Mouse (Mus musculus) spleen, adult 2 months (tissue): ENCODE measurements around the gene Kifap3. TPM values are rescaled to one million over a fixed set of nuclear protein-coding genes. Genes with fewer than 3 reads are reported as not detected.

Experiments used
- DNase-seq, 2 experiments: peaks; one replicate each; pipeline versions ENCODE4 v3.0.0 to v3.0.0-alpha.2; 2012 to 2021; ENCODE audit warnings: low spot score in 2 of 2, low read depth in 1 of 2
- H3K27ac ChIP-seq: fragments of 200-500 bp; 2 replicates; pipeline ENCODE4 v1.5.1; 2012; ENCODE audit warnings: low read length, inconsistent platforms; ENCODE audit not compliant: insufficient read depth
- H3K27me3 ChIP-seq: fragments of 200-500 bp; 2 replicates; pipeline ENCODE4 v1.6.1; 2012; ENCODE audit warnings: mild to moderate bottlenecking, moderate library complexity, low read length, inconsistent platforms; ENCODE audit not compliant: control insufficient read depth, insufficient read depth
- H3K36me3 ChIP-seq: fragments of 200-500 bp; 2 replicates; pipeline ENCODE4 v1.6.1; 2012; ENCODE audit warnings: mild to moderate bottlenecking, low read length, inconsistent platforms; ENCODE audit not compliant: control insufficient read depth, insufficient read depth
- H3K4me1 ChIP-seq: fragments of 200-500 bp; 2 replicates; pipeline ENCODE4 v1.6.1; 2011; ENCODE audit warnings: inconsistent platforms; ENCODE audit not compliant: control insufficient read depth, insufficient read depth, insufficient read length
- H3K4me3 ChIP-seq: fragments of 200-500 bp; 2 replicates; pipeline ENCODE4 v1.5.1; 2011; ENCODE audit warnings: mild to moderate bottlenecking, inconsistent platforms; ENCODE audit not compliant: insufficient read depth, insufficient read length; ENCODE audit errors: extremely low read depth
- CTCF ChIP-seq: fragments of 200-500 bp; IDR thresholded peaks from 2 replicates; pipeline ENCODE4 v1.5.1; 2011; ENCODE audit warnings: mild to moderate bottlenecking, inconsistent platforms; ENCODE audit not compliant: insufficient read depth, insufficient read length, insufficient replicate concordance; ENCODE audit errors: extremely low read depth
- POLR2A ChIP-seq: fragments of 200-500 bp; IDR thresholded peaks from 2 replicates; pipeline ENCODE4 v1.6.1; 2011; ENCODE audit warnings: low read depth, low read length, inconsistent platforms
- WGBS: fragments of 180-500 bp; shearing (Covaris S2); methylation state at CpG from one replicate; pipeline ENCODE4 v1.1.7; 2018; 5-methylcytosine and 5-hydroxymethylcytosine counted together
- polyA plus RNA-seq: library from polyadenylated mRNA; depleted of rRNA; stranded (reverse); fragments of >200 nt; gene quantifications from 2 replicates; pipeline ENCODE4 v1.2.3, GENCODE M21; 2012

Gene Kifap3
- polyA plus RNA-seq, 1 experiment: 0.85 TPM

- Histone ChIP-seq H3K27me3 (no peaks in the 10 kb centered on the region), H3K36me3 (no peaks in the 10 kb centered on the region), H3K4me3 (no peak overlapping the region), H3K4me1 (no peaks in the 10 kb centered on the region), H3K27ac (no peak overlapping the region)
- DNase-seq: no peak
- WGBS: 32% methylated on average over 5 of the region's 5 CpGs
- no peak for TF ChIP-seq POLR2A
- TF ChIP-seq CTCF: no peak
These were observed 118.9 kb downstream of the Kifap3 start for GRCm38 (mm10) chr1:163898291-163898764.

GRCm38 (mm10) chr1:163899575-163899974 is 120.2 kb downstream of the Kifap3 start:
- Histone ChIP-seq H3K36me3 (no peaks in the 10 kb centered on the region), H3K4me3 (no peak overlapping the region), H3K27me3 (no peaks in the 10 kb centered on the region), H3K27ac (no peak overlapping the region), H3K4me1 (no peaks in the 10 kb centered on the region)
- TF ChIP-seq CTCF: no peak
- TF ChIP-seq POLR2A: no peak
- DNase-seq: no peak
- WGBS: 65% methylated on average over 2 of the region's 2 CpGs

- TF ChIP-seq CTCF: no peak
- 74% methylated on average over 2 of the region's 2 CpGs for WGBS
- Histone ChIP-seq H3K4me1 (no peaks in the 10 kb centered on the region), H3K4me3 (no peak overlapping the region), H3K27ac (no peak overlapping the region), H3K27me3 (no peaks in the 10 kb centered on the region), H3K36me3 (no peaks in the 10 kb centered on the region)
- no peak for DNase-seq
These were observed 120.8 kb downstream of the Kifap3 start for GRCm38 (mm10) chr1:163900168-163900567.

GRCm38 (mm10) chr1:163903411-163903810 is 124.0 kb downstream of the Kifap3 start:
- TF ChIP-seq POLR2A: no peak
- TF ChIP-seq CTCF: no peak
- 76% methylated on average over 3 of the region's 3 CpGs for WGBS

GRCm38 (mm10) chr1:163907007-163907811 is 127.8 kb downstream of the Kifap3 start:
- Histone ChIP-seq H3K4me1 (no peaks in the 10 kb centered on the region), H3K36me3 (no peaks in the 10 kb centered on the region), H3K27me3 (no peaks in the 10 kb centered on the region), H3K27ac (no peak overlapping the region), H3K4me3 (no peak overlapping the region)
- no peak for DNase-seq
- TF ChIP-seq CTCF (no peak), POLR2A (no peak)
- 86% methylated on average over 4 of the region's 4 CpGs for WGBS

More at GRCm38 (mm10) chr1:163903411-163903810, 124.0 kb downstream of the Kifap3 start:
- H3K27me3 ChIP-seq: no peaks in the 10 kb centered on the region
- H3K4me1 ChIP-seq: no peaks in the 10 kb centered on the region
- no peaks in the 10 kb centered on the region for H3K36me3 ChIP-seq
- no peak overlapping the region for H3K27ac ChIP-seq
- DNase-seq: no peak
- H3K4me3 ChIP-seq: no peak overlapping the region

- no peak for TF ChIP-seq POLR2A
- no peak for TF ChIP-seq CTCF
- Histone ChIP-seq H3K27ac (no peak overlapping the region), H3K36me3 (no peaks in the 10 kb centered on the region), H3K27me3 (no peaks in the 10 kb centered on the region), H3K4me1 (no peaks in the 10 kb centered on the region), H3K4me3 (no peak overlapping the region)
- no peak for DNase-seq
- WGBS: 72% methylated on average over 11 of the region's 11 CpGs
These were observed 129.0 kb downstream of the Kifap3 start for GRCm38 (mm10) chr1:163908389-163908788.

- peak in 1 of 2 experiments; percentile 19 for DNase-seq
- no peak overlapping the region for H3K4me3 ChIP-seq
- H3K4me1 ChIP-seq: no peaks in the 10 kb centered on the region
- no peak overlapping the region for H3K27ac ChIP-seq
- H3K27me3 ChIP-seq: no peaks in the 10 kb centered on the region
- TF ChIP-seq POLR2A (no peak), CTCF (no peak)
- H3K36me3 ChIP-seq: no peaks in the 10 kb centered on the region
- WGBS: 9% methylated on average over 2 of the region's 2 CpGs
These were observed 131.0 kb downstream of the Kifap3 start for GRCm38 (mm10) chr1:163910343-163910742.
